Mouse (Mus musculus): Measurements from ENCODE around the gene Asap3. TPM values are rescaled to one million over a fixed set of nuclear protein-coding genes. Genes with fewer than 3 reads are reported as not detected.

The Asap3 gene
- polyA plus RNA-seq, 1 experiment from 2014 or later = 4.9 TPM

GRCm38 (mm10) chr4:136283783-136284182, 77.6 kb downstream of the Asap3 start:
- peak overlapping the region; percentile 59; the same call in 1 of the 2 replicates for H3K9ac ChIP-seq
- WGBS = 16% methylated on average over 2 of the region's 2 CpGs
- peak overlapping the region; percentile 81; the same call in 1 of the 2 replicates for H3K4me2 ChIP-seq (replicated peaks)
- H3K4me3 ChIP-seq (replicated peaks; ENCODE audit: low read length) = no peak overlapping the region
- peak overlapping the region; percentile 90 for H3K27ac ChIP-seq
- H3K36me3 ChIP-seq (replicated peaks; ENCODE audit: control insufficient read depth, insufficient read depth) = peaks cover 15% of the 10 kb centered on the region
- no peak for ATAC-seq (ENCODE audit: low FRiP score)
- H3K9me3 ChIP-seq (ENCODE audit: control insufficient read depth, low read length) = no peaks in the 10 kb centered on the region
- peaks cover 30% of the 10 kb centered on the region for H3K4me1 ChIP-seq (replicated peaks; ENCODE audit: control insufficient read depth, insufficient read depth, low read length)
- peaks cover 7% of the 10 kb centered on the region for H3K27me3 ChIP-seq (ENCODE audit: control insufficient read depth, insufficient read depth, low read length)
- DNase-seq (ENCODE audit: low spot score) = peak; percentile 55

GRCm38 (mm10) chr4:136284455-136284854, 78.3 kb downstream of the Asap3 start, which contains the start of gene Zfp46:
Gene Zfp46 (plus strand): TSS chr4:136284683.
- peaks cover 12% of the 10 kb centered on the region for H3K27me3 ChIP-seq (ENCODE audit: control insufficient read depth, insufficient read depth, low read length)
- DNase-seq (ENCODE audit: low spot score) (peak; percentile 79), ATAC-seq (ENCODE audit: low FRiP score) (no peak)
- H3K4me2 ChIP-seq (replicated peaks) = peak within 1 kb of the TSS; percentile 81
- peak within 1 kb of the TSS; percentile 90 for H3K27ac ChIP-seq
- H3K9ac ChIP-seq = peak within 1 kb of the TSS; percentile 59
- H3K9me3 ChIP-seq (ENCODE audit: control insufficient read depth, low read length) = no peaks in the 10 kb centered on the region
- peak within 1 kb of the TSS; percentile 57 for H3K4me3 ChIP-seq (replicated peaks; ENCODE audit: low read length)
- 17% methylated on average over 5 of the region's 5 CpGs for WGBS
- H3K36me3 ChIP-seq (replicated peaks; ENCODE audit: control insufficient read depth, insufficient read depth) = peaks cover 22% of the 10 kb centered on the region
- H3K4me1 ChIP-seq (replicated peaks; ENCODE audit: control insufficient read depth, insufficient read depth, low read length) = peaks cover 30% of the 10 kb centered on the region

- Histone ChIP-seq H3K27ac (peak overlapping the region; percentile 90), H3K27me3 (ENCODE audit: control insufficient read depth, insufficient read depth, low read length) (peaks cover 17% of the 10 kb centered on the region), H3K4me1 (replicated peaks; ENCODE audit: control insufficient read depth, insufficient read depth, low read length) (peaks cover 30% of the 10 kb centered on the region), H3K9me3 (ENCODE audit: control insufficient read depth, low read length) (no peaks in the 10 kb centered on the region), H3K4me2 (replicated peaks) (peak overlapping the region; percentile 81), H3K4me3 (replicated peaks; ENCODE audit: low read length) (peak overlapping the region; percentile 57), H3K9ac (peak overlapping the region; percentile 59), H3K36me3 (replicated peaks; ENCODE audit: control insufficient read depth, insufficient read depth) (peaks cover 26% of the 10 kb centered on the region)
- no peak for DNase-seq (ENCODE audit: low spot score)
- 26% methylated on average over 6 of the region's 6 CpGs for WGBS
- ATAC-seq (ENCODE audit: low FRiP score) = no peak
These were observed 78.7 kb downstream of the Asap3 start for GRCm38 (mm10) chr4:136284891-136285290.

GRCm38 (mm10) chr4:136285348-136285810, 79.2 kb downstream of the Asap3 start:
- Histone ChIP-seq H3K9me3 (ENCODE audit: control insufficient read depth, low read length) (no peaks in the 10 kb centered on the region), H3K4me2 (replicated peaks) (peak overlapping the region; percentile 81), H3K27ac (peak overlapping the region; percentile 90), H3K27me3 (ENCODE audit: control insufficient read depth, insufficient read depth, low read length) (peaks cover 18% of the 10 kb centered on the region), H3K36me3 (replicated peaks; ENCODE audit: control insufficient read depth, insufficient read depth) (peaks cover 31% of the 10 kb centered on the region), H3K9ac (peak overlapping the region; percentile 59), H3K4me1 (replicated peaks; ENCODE audit: control insufficient read depth, insufficient read depth, low read length) (peaks cover 34% of the 10 kb centered on the region), H3K4me3 (replicated peaks; ENCODE audit: low read length) (peak overlapping the region; percentile 57)
- WGBS = under 1% methylated on average over 25 of the region's 25 CpGs
- peak; percentile 94 for ATAC-seq (ENCODE audit: low FRiP score)
- DNase-seq (ENCODE audit: low spot score) = peak; percentile 93

- under 1% methylated on average over 29 of the region's 29 CpGs for WGBS
These were observed 79.7 kb downstream of the Asap3 start for GRCm38 (mm10) chr4:136285811-136286371.

GRCm38 (mm10) chr4:136289918-136290780, 84.0 kb downstream of the Asap3 start:
- H3K27me3 ChIP-seq (ENCODE audit: control insufficient read depth, insufficient read depth, low read length) = peaks cover 18% of the 10 kb centered on the region
- H3K9ac ChIP-seq = no peak overlapping the region
- WGBS = 26% methylated on average over 66 of the region's 66 CpGs
- no peak overlapping the region for H3K27ac ChIP-seq
- H3K4me2 ChIP-seq (replicated peaks) = peak overlapping the region; percentile 8; the same call in 1 of the 2 replicates
- ATAC-seq (ENCODE audit: low FRiP score) (no peak), DNase-seq (ENCODE audit: low spot score) (no peak)
- H3K36me3 ChIP-seq (replicated peaks; ENCODE audit: control insufficient read depth, insufficient read depth) = peaks cover 78% of the 10 kb centered on the region
- H3K4me1 ChIP-seq (replicated peaks; ENCODE audit: control insufficient read depth, insufficient read depth, low read length) = peaks cover 20% of the 10 kb centered on the region
- no peak overlapping the region; the same call in 1 of the 2 replicates for H3K4me3 ChIP-seq (replicated peaks; ENCODE audit: low read length)
- no peaks in the 10 kb centered on the region for H3K9me3 ChIP-seq (ENCODE audit: control insufficient read depth, low read length)

More at GRCm38 (mm10) chr4:136285811-136286371, 79.7 kb downstream of the Asap3 start:
- Histone ChIP-seq H3K4me1 (replicated peaks; ENCODE audit: control insufficient read depth, insufficient read depth, low read length) (peaks cover 38% of the 10 kb centered on the region), H3K9me3 (ENCODE audit: control insufficient read depth, low read length) (no peaks in the 10 kb centered on the region), H3K4me2 (replicated peaks) (peak overlapping the region; percentile 81), H3K4me3 (replicated peaks; ENCODE audit: low read length) (peak overlapping the region; percentile 57), H3K36me3 (replicated peaks; ENCODE audit: control insufficient read depth, insufficient read depth) (peaks cover 36% of the 10 kb centered on the region), H3K27ac (peak overlapping the region; percentile 90), H3K27me3 (ENCODE audit: control insufficient read depth, insufficient read depth, low read length) (peaks cover 18% of the 10 kb centered on the region), H3K9ac (peak overlapping the region; percentile 70)
- DNase-seq (ENCODE audit: low spot score) = peak; percentile 97
- peak; percentile 90 for ATAC-seq (ENCODE audit: low FRiP score)

- Histone ChIP-seq H3K9me3 (ENCODE audit: control insufficient read depth, low read length) (no peaks in the 10 kb centered on the region), H3K4me2 (replicated peaks) (peak overlapping the region; percentile 8; the same call in 1 of the 2 replicates), H3K27ac (no peak overlapping the region), H3K4me1 (replicated peaks; ENCODE audit: control insufficient read depth, insufficient read depth, low read length) (peaks cover 20% of the 10 kb centered on the region), H3K36me3 (replicated peaks; ENCODE audit: control insufficient read depth, insufficient read depth) (peaks cover 86% of the 10 kb centered on the region), H3K9ac (no peak overlapping the region), H3K27me3 (ENCODE audit: control insufficient read depth, insufficient read depth, low read length) (peaks cover 18% of the 10 kb centered on the region), H3K4me3 (replicated peaks; ENCODE audit: low read length) (no peak overlapping the region; the same call in 1 of the 2 replicates)
- ATAC-seq (ENCODE audit: low FRiP score) = no peak
- WGBS = 27% methylated on average over 39 of the region's 39 CpGs
- no peak for DNase-seq (ENCODE audit: low spot score)
These were observed 84.8 kb downstream of the Asap3 start for GRCm38 (mm10) chr4:136290781-136291595.

- ATAC-seq (ENCODE audit: low FRiP score) (no peak), DNase-seq (ENCODE audit: low spot score) (no peak)
- H3K9ac ChIP-seq = no peak overlapping the region
- peaks cover 18% of the 10 kb centered on the region for H3K4me1 ChIP-seq (replicated peaks; ENCODE audit: control insufficient read depth, insufficient read depth, low read length)
- H3K4me3 ChIP-seq (replicated peaks; ENCODE audit: low read length) = no peak overlapping the region
- H3K27ac ChIP-seq = no peak overlapping the region
- peaks cover 18% of the 10 kb centered on the region for H3K27me3 ChIP-seq (ENCODE audit: control insufficient read depth, insufficient read depth, low read length)
- no peak overlapping the region for H3K4me2 ChIP-seq (replicated peaks)
- WGBS = 92% methylated on average over 6 of the region's 6 CpGs
- H3K36me3 ChIP-seq (replicated peaks; ENCODE audit: control insufficient read depth, insufficient read depth) = peaks cover 88% of the 10 kb centered on the region
- H3K9me3 ChIP-seq (ENCODE audit: control insufficient read depth, low read length) = no peaks in the 10 kb centered on the region
These were observed 85.5 kb downstream of the Asap3 start for GRCm38 (mm10) chr4:136291692-136292091.
